Mouse (Mus musculus): ENCODE measurements around the gene Dhx34.

The Dhx34 gene

DNA sequence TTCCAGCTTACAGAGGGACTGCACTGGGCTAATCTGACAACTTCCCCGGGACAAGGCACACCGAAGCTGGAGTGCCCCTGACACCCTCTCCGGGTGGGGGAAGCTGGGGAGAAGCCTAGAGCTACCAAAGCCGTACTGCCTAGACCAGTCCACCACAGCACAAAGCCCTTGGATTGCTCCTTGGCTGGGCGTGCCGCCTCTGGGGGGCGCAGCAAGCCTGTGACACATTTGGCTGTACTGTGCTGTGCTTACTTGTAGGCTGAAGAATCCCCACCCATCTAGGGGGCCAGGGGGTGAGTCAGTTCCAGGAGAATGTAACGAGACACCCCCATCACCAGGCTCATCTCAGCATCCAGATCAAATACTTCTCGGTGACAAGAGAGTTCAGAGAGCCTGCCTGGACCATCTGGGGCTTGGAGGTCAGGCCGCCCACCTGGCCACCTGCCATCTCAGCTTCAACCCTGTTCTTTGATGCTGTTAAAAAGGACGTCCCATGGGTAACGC lies 10.9 kb downstream of the Dhx34 start:
- no peak for DNase-seq (ENCODE audit: extremely low spot score, low spot score)

DNA sequence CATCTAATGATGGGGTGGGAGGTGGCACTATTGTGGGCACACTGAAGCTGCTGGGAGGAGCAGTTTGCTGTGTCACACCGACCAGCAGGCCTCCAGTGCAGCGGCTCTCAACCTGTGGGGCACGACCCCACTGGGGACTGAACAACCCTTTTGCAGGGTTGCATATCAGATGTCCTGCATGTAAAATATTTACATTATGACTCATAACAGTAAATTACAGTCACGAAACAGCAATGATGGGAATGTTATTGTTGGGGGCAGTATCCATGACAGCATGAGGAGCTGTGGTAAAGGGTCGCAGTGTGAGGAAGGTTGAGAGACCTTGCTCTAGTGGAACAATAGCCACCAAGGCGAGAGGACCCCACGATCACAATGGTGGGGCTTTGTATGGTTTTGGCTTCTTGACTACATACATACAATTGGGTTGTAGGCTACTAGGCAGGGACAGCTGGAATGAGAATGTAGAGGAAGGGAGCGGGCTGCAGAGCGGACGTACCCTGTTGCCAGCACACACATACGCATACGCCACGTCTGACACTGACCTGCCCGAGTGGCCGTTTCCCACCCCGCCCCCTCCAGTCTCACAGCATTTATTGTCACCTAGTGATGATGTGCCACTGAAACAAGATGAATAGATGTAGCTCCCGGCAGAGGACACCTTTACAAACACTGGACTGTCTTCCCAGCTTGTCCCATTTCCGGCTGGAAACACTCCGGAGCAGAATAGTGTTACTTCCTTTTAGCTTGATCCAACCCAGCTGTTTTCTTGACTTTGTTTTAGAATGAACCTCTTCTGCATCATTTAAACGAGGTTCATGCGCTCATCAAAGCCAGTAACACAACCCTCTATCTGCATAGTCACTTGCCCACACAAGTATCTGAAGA lies 12.8 kb downstream of the Dhx34 start:
- no peak for DNase-seq (ENCODE audit: extremely low spot score, low spot score)

DNA sequence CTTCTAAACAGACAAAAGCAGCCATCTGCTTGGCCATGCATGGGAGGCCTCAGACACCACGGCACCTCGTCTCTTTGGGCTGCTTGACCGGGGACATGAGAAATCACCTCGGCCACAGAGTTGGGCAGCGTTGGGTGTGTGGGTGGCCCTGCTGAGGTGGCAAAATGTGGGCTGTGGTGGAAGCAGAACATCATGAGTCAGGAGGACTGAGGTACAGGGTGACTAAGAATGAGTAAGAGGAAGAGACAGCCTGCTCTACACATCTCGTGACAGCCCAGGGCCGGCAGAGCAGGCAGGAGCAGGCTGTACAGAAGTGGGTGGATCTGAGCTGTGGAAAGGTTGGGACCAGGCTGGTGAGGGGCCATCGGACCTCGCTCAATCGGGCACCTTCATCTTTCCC lies 14.3 kb downstream of the Dhx34 start:
- no peak for DNase-seq (ENCODE audit: extremely low spot score, low spot score)

DNA sequence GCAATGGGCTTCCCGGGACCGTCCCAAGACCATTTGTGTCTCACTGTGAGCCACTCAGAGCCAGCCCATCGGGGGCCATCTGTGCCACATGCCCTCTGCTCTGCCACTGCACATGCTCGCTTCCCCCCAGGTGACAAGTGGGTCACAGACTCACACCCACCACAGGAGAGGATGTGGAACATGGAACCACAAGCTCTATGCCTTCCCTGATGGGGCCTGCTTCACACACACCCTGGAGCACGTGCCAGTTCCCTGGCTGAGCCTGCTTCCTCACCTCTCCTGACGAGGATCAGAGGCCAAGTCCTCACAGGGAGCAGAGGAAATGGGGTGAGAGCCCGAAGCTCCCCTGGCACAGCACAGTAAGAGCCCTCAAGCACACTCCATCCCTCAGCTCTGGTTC lies 14.8 kb downstream of the Dhx34 start:
- DNase-seq (ENCODE audit: extremely low spot score, low spot score): no peak

DNA sequence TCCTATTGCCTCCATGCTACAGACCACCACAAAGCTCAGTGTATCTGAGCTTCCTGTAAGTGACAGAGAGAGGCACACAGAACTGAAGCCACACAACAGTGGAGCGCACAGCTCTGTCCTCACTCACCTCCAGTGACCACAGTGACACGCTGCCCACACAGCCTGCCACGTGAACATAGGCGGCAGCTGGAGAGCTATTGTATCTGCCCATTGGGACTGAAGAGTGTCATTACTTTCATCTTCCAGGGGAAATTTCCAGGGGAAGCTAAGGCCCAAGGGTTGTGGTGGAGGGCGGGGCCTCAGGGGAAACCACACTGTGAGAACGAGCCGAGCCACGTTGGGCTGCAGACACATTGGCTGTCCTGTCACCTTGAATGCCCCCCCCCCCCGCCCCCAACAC lies 17.0 kb downstream of the Dhx34 start:
- DNase-seq (ENCODE audit: extremely low spot score, low spot score): no peak

DNA sequence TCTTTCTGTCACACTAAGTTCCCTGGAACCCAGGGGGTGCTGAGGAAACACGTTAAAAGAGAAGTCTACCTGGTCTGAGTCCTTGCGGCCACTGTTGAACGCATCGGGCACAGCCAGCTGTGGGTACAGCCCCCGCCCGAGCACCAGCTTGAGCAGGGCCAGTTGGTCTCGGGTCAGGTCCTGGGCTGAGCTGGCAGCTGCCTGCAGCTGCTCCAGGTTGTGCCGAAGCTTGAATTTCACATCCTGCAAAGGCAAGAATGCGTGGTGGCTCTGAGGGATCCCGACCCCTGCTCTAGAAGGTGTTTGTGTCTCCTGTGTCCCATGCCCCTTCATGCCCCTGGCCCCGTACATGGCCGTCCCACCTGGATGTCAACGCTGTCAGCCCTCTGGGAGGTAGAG lies 18.3 kb downstream of the Dhx34 start:
- DNase-seq (ENCODE audit: extremely low spot score, low spot score): no peak

DNA sequence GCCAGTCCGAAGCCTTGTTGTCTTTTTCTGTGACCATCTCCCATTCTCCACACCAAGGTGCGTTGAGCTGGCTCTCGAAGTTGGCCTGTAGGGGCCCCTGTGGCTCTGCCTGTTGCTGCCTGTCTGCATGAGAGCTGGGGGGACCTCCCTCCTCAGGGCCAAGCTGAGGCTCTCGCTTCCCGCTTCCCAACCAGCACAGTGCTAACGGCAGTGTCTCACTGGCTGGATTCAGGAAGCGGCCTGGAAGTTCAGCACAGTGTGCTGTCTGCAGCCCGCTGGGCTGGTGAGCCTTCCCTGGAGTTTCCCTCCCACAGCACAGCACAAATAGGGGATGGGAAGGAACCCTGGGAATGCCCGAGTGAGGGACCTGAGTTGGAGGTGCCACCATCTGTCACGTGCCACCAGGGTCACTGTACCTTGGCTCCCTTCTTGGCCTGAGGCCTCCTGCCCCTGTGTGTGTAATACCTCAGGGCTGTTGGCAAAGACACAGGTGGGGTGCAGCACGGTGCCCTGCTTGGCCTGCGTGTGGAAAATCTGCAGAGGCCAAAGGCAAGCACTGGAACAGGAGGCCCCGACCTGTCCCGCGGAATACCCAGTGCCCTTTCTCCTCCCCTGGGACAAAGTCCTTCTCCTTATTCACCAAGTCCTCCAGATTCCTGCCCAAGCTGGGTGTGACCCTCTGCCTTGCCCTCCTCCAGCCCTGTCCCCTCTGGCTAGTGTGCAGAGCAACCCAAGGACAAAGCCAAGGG lies 18.9 kb downstream of the Dhx34 start:
- DNase-seq (ENCODE audit: extremely low spot score, low spot score): no peak

DNA sequence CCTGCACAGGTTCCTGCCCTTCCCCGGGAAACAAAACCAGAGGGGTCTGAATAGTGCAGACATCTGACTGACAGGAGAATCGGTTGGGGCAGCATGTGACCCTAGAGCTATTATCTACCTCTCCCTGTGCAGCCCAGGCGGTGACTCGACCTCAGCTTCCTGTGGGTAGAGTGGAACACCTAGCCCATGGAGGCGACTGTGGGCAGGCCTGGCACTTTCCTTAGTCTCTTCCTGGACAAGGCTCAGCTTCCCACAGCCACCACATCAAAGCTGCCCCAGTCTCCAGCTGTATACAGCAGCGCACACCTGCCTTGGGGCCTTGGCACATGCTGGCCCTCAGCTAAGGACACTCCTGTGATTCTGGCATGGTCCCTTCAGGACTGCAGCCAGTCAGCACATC lies 20.7 kb downstream of the Dhx34 start:
- no peak for DNase-seq (ENCODE audit: extremely low spot score, low spot score)

DNA sequence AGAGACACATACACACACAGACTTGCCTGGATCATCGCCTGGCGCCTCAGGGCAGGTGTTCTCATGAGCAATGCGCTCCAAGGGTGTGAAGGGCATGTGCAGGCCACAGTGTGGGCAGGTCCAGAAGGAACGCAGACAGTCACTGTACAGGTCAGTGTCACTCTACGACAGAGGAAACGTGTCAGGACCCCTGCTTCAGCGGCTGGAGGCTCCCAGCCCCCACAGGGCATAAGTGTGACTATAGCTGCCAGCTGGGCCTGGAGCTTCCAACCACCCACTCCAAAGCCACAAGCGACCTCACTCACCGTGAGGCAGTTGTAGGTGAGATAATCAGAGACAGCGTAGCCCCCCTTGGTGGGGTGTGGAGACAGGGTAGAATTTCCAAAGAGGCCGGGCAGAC lies 23.3 kb downstream of the Dhx34 start:
- DNase-seq (ENCODE audit: extremely low spot score, low spot score): no peak

DNA sequence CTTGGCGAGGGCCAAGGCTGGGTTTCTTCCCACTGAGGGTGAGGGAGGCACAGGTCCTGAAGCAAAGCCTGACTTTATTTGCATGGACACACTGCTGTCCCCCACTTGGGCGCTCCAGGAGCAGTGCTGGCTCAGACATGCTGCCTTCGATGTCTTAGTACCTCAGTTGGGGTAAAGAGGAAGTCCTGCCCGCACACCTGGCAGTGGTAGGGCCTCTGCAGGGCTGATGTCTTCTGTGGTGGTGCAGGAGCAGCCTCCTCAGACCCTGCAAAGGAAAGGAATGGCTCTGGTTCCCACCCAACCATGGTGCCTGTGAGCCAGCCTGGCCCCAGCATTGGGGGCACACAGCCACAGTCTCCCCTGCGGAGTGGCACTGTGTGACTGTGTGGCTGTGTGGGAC lies 24.7 kb downstream of the Dhx34 start:
- no peak for DNase-seq (ENCODE audit: extremely low spot score, low spot score)

DNA sequence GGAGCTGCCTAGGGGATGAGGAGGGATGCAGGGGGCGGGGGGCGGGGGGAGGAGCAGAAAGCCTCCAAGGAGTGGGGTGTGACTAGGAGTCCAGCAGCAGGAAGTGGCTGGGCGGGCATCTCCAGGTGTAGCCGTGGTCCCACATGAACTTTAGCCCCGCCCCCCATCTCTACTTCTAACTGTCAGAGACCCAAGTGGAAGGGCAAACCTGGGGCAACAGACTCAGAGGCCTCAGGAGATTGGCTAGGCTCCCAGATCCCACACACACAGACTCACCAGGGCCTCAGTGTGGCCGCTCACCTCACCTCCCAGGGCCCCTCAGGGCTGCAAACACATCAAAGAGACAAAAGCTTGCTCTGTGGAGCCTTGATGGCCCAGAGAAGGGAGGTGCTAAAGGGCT lies 25.2 kb downstream of the Dhx34 start:
- DNase-seq (ENCODE audit: extremely low spot score, low spot score): no peak

DNA sequence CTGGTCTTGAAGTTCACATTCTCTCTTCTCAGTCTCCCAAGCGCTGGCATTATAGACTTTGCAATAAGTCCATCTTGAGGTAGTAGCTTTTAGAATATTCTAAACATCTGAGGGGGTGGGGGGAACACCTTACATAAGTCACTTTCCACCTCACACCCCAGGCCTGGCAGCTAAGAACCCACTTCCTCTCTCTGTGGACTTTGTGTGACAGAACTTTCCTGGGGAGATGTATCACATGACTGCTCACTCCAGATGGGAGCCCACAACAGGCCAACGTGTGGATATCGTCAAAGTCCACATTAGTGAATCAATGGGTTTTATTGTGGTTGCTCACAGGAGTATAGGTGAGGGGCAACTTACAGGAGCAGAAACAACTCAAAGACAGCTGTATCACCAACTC lies 28.1 kb downstream of the Dhx34 start:
- DNase-seq (ENCODE audit: extremely low spot score, low spot score): no peak

DNA sequence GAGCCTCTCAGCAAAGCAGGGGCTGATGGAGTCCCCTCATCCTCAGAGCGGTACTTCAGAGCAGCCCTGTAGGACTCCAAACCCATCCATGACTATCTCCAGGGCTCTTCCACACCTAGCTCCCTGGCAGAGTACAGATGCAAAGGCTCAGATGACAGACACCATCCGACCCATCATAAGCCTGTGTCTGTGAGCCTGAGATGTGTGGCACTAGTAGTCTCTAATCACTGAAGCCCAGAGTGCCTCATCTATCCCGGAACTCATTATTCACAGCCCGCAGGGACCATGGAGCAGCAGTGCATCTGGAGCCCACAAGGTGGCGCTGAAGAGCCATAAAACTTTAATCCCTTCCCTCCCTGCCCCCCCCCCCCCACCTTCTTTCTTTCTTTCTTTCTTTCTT lies 29.5 kb downstream of the Dhx34 start:
- DNase-seq (ENCODE audit: extremely low spot score, low spot score): peak; percentile 75

DNA sequence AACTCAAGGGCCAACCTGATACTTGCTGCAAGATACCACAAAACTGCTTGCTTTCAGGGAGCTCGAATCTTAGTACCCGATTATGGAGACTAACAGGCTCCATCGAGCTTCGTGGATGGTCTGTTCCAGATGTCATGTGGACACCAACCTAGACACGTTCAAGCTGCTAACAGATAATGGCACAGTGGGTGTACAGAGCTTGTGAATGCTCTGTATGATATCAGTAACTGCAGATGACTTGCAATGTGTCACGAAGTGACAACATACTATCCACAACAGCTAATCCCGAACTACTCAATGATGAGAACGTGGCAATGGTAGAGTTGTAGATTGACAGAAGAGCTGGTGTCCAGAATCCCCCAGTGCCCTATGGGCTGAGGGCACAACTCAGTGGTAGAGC lies 34.3 kb downstream of the Dhx34 start:
- no peak for DNase-seq (ENCODE audit: extremely low spot score, low spot score)

DNA sequence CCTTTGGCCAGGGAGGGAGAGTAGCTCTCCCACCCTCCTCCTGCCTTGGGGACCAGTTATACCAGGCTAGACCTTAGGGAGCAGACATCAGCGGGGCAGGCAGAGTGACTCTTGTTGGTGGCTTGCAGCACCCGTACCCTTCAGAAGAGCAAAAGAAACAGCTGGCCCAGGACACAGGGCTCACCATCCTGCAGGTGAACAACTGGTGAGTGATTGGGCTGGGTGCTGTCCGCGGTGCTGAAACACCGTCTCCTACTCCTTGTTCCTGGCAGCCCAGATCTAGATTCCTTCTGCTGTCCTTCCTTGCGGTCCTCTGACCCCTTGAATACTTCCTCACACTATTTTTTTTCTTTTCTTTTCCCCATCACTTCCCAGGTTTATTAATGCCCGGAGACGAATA lies 38.2 kb downstream of the Dhx34 start:
- peak; percentile 56 for DNase-seq (ENCODE audit: extremely low spot score, low spot score)

DNA sequence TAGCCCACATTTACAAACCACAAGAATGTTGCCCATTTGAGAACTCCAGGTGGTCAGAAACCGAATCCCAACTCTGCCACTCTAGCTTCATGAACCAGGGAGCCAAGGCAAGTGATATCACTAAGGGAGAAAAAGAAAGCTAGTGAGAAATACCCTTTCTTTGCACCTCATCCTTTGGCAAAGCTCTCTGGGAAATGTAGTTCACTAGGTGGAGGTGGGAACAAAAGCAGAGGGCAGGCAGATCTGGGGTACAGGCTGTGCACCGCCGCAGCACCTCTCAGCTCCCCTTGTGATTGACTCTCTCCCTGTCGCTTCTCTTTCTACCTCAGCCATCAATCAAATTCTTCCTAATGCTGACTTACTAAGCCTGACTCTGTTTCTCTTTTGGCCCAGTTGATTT lies 43.7 kb downstream of the Dhx34 start:
- DNase-seq (ENCODE audit: extremely low spot score, low spot score): no peak

DNA sequence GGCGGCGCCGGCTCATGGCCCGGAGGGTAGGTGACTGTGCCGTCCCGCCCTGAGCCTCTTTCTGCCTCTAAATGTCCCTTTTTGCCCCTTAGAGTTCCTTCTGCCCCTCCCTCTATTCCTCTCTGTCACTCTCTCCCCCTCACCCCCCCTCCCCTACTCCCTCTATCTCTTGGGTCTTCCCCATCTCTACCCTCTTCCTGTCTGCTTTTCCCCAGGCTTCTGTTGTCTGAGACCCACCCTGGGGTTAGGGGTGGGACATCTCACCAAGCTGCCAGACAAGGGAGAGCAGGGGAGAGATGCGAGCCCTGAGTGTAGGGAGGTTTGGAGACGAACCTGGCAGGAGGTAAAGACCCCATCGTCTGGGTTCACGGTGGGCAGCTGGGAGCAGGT lies 46.3 kb downstream of the Dhx34 start:
- DNase-seq (ENCODE audit: extremely low spot score, low spot score): peak; percentile 25

DNA sequence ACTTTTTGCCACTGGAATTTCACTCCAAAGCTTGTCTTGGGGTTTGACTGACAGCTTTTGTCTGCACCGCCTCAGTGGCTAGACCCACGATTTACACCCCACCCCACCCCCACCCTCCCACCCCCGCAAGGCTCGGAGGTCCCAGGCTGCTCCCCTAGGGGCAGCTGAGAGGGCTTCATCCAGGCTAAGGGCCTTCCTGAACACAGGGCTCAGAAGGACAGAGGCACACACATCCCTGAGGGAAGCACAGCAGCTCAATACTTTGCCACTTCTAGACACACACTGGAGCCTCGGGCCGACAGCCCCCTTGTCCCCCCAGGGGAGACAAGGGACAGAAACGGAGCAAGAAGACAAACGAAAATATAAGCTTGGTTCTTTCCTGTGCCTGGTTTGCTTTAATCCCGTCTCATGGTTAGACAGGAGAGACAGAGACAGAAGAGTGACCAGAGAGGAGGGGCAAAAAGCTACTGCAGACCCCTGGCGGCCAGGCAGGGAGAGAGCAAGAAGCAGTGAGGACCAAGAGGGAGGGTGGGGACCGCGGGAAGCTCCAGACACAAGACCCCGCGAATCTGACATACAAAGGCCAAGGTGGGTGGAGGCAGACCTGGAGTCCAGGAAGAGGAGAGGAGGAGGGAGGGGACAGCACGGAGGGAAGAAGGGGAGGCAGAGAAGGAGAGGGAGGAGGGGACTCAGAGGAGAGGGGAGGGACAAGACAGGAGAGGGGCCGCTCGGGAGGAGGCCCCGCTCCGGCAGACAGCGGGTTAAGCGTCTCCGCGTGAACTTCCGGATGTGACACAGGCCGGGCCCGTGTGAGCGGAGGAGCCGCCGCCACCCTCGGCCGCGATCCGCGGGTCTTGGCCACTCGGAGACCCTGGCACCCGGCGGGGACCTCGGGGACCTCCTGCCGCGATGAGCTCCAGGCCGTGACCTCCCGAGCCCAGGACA lies 47.0 kb downstream of the Dhx34 start, which contains the start of gene Meis3:
TSS of gene Meis3 (plus strand) at position 494 of the 945 bp plus-strand sequence.
- peak; percentile 80 for DNase-seq (ENCODE audit: extremely low spot score, low spot score)

DNA sequence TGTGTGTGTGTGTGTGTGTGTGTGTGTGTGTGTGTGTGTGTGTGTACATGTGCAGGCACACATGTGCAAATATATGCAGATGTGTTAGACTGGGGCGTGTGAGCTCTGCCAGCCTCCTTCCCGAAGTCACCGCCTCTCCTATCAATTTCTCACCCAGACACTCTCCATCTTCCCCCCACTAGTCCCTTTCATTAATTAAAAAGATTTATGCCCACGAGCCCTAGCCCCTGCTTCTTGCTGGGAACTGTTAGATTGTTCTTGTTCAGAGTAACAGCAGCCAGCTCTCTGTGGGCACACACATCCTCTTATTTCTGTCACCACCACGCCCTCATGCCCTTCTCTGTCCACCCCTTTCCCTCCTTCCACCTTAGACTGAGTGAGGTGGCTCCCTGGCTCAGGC lies 48.7 kb downstream of the Dhx34 start:
- no peak for DNase-seq (ENCODE audit: extremely low spot score, low spot score)

DNA sequence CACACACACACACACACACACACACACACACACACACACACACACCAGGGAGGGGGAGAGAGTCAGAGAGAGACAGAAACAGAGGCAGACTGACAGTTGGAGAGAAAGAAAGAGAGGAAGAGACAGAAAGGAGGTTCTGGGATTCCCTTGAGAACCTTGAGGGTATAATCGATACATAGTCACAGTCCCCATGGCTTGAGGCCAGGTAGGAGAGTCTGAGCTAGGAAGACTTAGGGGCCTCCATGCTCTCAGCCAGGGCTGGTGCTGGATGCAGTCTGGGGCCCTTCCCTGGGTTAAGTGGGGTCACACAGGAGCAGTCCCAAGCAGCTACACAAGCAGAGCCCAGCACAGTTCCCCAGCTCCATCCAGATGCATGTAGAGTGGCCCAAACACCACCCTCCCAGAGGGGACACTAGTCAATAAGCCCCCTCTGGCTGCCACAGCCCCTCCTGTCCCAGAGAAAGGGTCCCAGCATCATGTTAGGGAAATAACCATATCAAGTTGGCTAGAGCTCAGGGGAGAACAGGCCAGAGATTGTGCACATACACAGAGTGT lies 49.2 kb downstream of the Dhx34 start:
- peak; percentile 65 for DNase-seq (ENCODE audit: extremely low spot score, low spot score)

DNA sequence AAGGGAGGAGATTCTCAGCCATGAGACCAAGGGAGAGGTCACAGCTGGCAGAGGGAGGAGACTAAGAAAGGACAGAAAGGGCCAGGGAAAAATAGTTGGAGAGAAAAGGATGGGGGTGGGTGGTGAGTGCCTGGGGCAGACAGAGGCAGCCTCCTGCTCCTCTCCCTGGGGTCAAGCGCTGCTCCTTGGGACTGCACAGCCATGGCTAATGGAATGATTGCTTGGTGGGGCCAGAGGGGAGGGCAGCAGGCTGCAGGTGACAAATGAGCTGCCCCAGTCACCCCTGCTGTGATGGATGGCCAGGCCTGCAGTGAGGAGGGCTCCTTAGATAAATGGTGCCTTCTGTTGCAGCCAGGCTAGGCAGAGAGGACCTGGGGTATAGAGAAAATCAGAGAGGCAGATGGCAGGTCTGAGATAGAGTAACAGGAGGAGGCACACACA lies 49.7 kb downstream of the Dhx34 start:
- DNase-seq (ENCODE audit: extremely low spot score, low spot score): peak; percentile 87
